Mouse (Mus musculus) heart, embryonic 15.5 days (tissue): ENCODE results near the gene Ptprb. TPM values are rescaled to one million over a fixed set of nuclear protein-coding genes. Genes with fewer than 3 reads are reported as not detected.

Source experiments
- ATAC-seq: fragments of 200-750 bp; cut with Nextera tagmentation; replicated peaks from 2 replicates; pipeline ENCODE4 v1.8.0; 2017; ENCODE audit warnings: low read depth, moderate TSS enrichment; ENCODE audit not compliant: insufficient number of reproducible peaks, insufficient read depth, low FRiP score
- H3K27ac ChIP-seq: fragments of 300-500 bp; sonication (generic); 2 replicates; pipeline ENCODE4 v1.5.1; 2015; ENCODE audit warnings: mild to moderate bottlenecking, inconsistent platforms
- H3K27me3 ChIP-seq: fragments of 300-500 bp; sonication (generic); 2 replicates; pipeline ENCODE4 v1.6.1; 2015; ENCODE audit warnings: inconsistent platforms
- H3K36me3 ChIP-seq: fragments of 300-500 bp; sonication (generic); 2 replicates; pipeline ENCODE4 v1.6.1; 2015; ENCODE audit warnings: mild to moderate bottlenecking, inconsistent platforms
- H3K4me1 ChIP-seq: fragments of 300-500 bp; sonication (generic); replicated peaks from 2 replicates; pipeline ENCODE4 v1.6.1; 2015; ENCODE audit warnings: inconsistent platforms
- H3K4me2 ChIP-seq: fragments of 300-500 bp; sonication (generic); 2 replicates; pipeline ENCODE4 v1.6.1; 2015; ENCODE audit warnings: inconsistent platforms, mild to moderate bottlenecking, moderate library complexity
- H3K4me3 ChIP-seq: fragments of 300-500 bp; sonication (generic); 2 replicates; pipeline ENCODE4 v1.5.1; 2015; ENCODE audit warnings: mild to moderate bottlenecking, inconsistent platforms
- H3K9ac ChIP-seq: fragments of 300-500 bp; sonication (generic); 2 replicates; pipeline ENCODE4 v1.6.1; 2015; ENCODE audit warnings: mild to moderate bottlenecking, inconsistent platforms
- H3K9me3 ChIP-seq: fragments of 300-500 bp; sonication (generic); replicated peaks from 2 replicates; pipeline ENCODE4 v1.6.1; 2016; ENCODE audit warnings: inconsistent platforms
- WGBS: fragments of 180-500 bp; shearing (Covaris S2); methylation state at CpG from one replicate; pipeline ENCODE4 v1.1.7; 2015; ENCODE audit warnings: mixed read lengths; 5-methylcytosine and 5-hydroxymethylcytosine counted together
- polyA plus RNA-seq: library from polyadenylated mRNA; unstranded; fragments of >200 nt; fragmentation: Nextera tagmentation; extraction: Ambion mirVana; gene quantifications from 2 replicates; pipeline ENCODE4 v1.2.1, GENCODE M21; 2015

Gene Ptprb
- polyA plus RNA-seq, 1 experiment from 2014 or later, result 6.6 TPM

- H3K9ac ChIP-seq, result no peak overlapping the region
- H3K36me3 ChIP-seq, result no peaks in the 10 kb centered on the region
- 85% methylated on average over 7 of the region's 7 CpGs for WGBS
- H3K9me3 ChIP-seq, result no peaks in the 10 kb centered on the region
- ATAC-seq, result no peak
- no peak overlapping the region for H3K27ac ChIP-seq
- H3K4me1 ChIP-seq, result peaks cover 7% of the 10 kb centered on the region
- no peak overlapping the region for H3K4me3 ChIP-seq
- no peaks in the 10 kb centered on the region for H3K27me3 ChIP-seq
- no peak overlapping the region for H3K4me2 ChIP-seq
Measured at GRCm38 (mm10) chr10:116334120-116334519, 58.8 kb downstream of the Ptprb start.

DNA sequence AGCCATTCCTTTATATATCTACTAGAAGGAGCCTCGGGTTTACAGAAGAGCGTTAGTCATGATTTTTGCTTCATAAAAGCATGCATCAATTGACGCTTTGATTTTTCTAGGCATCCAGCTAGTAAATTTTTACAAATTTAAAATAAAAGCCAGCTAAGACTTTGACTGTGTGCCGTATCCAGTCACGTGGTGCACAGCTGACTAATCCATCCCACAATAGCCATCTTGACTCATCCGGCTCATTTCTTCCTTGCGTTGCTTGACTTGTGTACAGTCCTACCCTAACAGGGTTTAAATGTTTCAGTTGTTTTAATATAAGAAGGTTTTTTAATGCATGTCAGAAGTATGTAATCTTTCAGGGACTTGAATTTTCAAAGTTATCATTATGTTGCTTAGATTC, 60.0 kb downstream of the Ptprb start:
- Histone ChIP-seq H3K4me3 (no peak overlapping the region), H3K9ac (no peak overlapping the region), H3K27ac (no peak overlapping the region), H3K9me3 (no peaks in the 10 kb centered on the region), H3K27me3 (no peaks in the 10 kb centered on the region), H3K4me1 (peaks cover 7% of the 10 kb centered on the region), H3K4me2 (no peak overlapping the region), H3K36me3 (no peaks in the 10 kb centered on the region)
- ATAC-seq, result no peak
- WGBS, result 90% methylated on average over 7 of the region's 7 CpGs

GRCm38 (mm10) chr10:116341194-116341593, 65.9 kb downstream of the Ptprb start:
- ATAC-seq, result no peak
- Histone ChIP-seq H3K9me3 (no peaks in the 10 kb centered on the region), H3K27ac (no peak overlapping the region), H3K4me3 (no peak overlapping the region), H3K27me3 (no peaks in the 10 kb centered on the region), H3K4me1 (no peaks in the 10 kb centered on the region), H3K36me3 (no peaks in the 10 kb centered on the region; the same call in 1 of the 2 replicates), H3K4me2 (no peak overlapping the region), H3K9ac (no peak overlapping the region)
- 61% methylated on average over 12 of the region's 12 CpGs for WGBS

- no peak overlapping the region for H3K9ac ChIP-seq
- 78% methylated on average over 15 of the region's 15 CpGs for WGBS
Measured at GRCm38 (mm10) chr10:116346618-116347184, 71.4 kb downstream of the Ptprb start.

GRCm38 (mm10) chr10:116349004-116349403, 73.7 kb downstream of the Ptprb start:
- Histone ChIP-seq H3K27me3 (no peaks in the 10 kb centered on the region), H3K9me3 (no peaks in the 10 kb centered on the region), H3K9ac (no peak overlapping the region), H3K4me1 (no peaks in the 10 kb centered on the region), H3K4me3 (no peak overlapping the region), H3K36me3 (no peaks in the 10 kb centered on the region), H3K4me2 (no peak overlapping the region), H3K27ac (no peak overlapping the region)
- WGBS, result 86% methylated on average over 6 of the region's 6 CpGs
- ATAC-seq, result no peak

More at GRCm38 (mm10) chr10:116346618-116347184, 71.4 kb downstream of the Ptprb start:
- Histone ChIP-seq H3K36me3 (no peaks in the 10 kb centered on the region), H3K27me3 (no peaks in the 10 kb centered on the region), H3K27ac (no peak overlapping the region), H3K4me3 (no peak overlapping the region), H3K4me1 (no peaks in the 10 kb centered on the region), H3K4me2 (no peak overlapping the region), H3K9me3 (no peaks in the 10 kb centered on the region)
- no peak for ATAC-seq

DNA sequence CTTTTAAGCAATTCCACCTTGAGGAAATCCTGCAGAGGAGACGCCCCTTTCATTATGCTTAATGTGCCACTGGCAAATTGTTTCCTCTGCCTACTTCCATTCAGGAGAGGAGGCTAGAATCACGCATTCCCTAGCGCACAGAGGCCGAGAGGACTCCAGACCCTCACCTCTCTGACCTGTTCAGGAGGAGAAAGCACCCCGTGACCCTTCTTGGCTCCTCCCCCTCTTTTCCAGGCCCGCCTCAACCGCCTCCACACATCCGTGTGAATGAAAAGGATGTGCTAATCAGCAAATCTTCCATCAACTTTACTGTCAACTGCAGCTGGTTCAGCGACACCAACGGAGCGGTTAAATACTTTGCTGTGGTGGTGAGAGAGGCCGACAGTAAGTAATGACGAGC, 75.2 kb downstream of the Ptprb start:
- no peaks in the 10 kb centered on the region for H3K27me3 ChIP-seq
- H3K4me2 ChIP-seq, result no peak overlapping the region
- no peaks in the 10 kb centered on the region for H3K9me3 ChIP-seq
- no peak overlapping the region for H3K27ac ChIP-seq
- ATAC-seq, result no peak
- H3K4me1 ChIP-seq, result no peaks in the 10 kb centered on the region
- H3K36me3 ChIP-seq, result no peaks in the 10 kb centered on the region
- H3K9ac ChIP-seq, result no peak overlapping the region
- no peak overlapping the region for H3K4me3 ChIP-seq
- 32% methylated on average over 13 of the region's 13 CpGs for WGBS

GRCm38 (mm10) chr10:116354372-116354771, 79.0 kb downstream of the Ptprb start:
- Histone ChIP-seq H3K4me1 (no peaks in the 10 kb centered on the region; the same call in 1 of the 2 replicates), H3K9me3 (no peaks in the 10 kb centered on the region), H3K27ac (no peak overlapping the region), H3K9ac (no peak overlapping the region), H3K4me3 (no peak overlapping the region), H3K4me2 (no peak overlapping the region), H3K36me3 (no peaks in the 10 kb centered on the region), H3K27me3 (no peaks in the 10 kb centered on the region)
- no peak for ATAC-seq
- 54% methylated on average over 5 of the region's 5 CpGs for WGBS

DNA sequence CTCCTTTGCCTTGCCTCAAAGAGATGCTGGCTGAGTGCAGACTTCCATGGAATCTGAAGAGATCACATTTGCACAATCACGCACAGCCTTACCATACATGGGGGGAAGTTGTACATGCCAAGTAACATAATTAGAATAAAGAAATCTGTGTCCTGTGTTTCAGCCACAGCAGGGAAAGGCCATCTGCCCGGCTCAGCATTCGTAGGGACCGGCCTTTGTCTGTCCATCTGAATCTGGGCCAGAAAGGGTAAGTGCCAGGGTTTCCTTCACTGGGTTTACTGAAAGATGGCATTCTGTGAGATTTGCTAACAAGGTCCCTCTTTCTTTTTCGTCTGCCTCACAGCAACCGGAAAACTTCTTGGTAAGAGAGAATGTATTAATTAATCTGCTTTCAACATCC, 86.9 kb downstream of the Ptprb start:
- no peak overlapping the region for H3K9ac ChIP-seq
- no peak overlapping the region for H3K4me2 ChIP-seq
- peaks cover 8% of the 10 kb centered on the region for H3K4me1 ChIP-seq
- no peak for ATAC-seq
- 85% methylated on average over 6 of the region's 6 CpGs for WGBS
- no peaks in the 10 kb centered on the region for H3K36me3 ChIP-seq
- H3K4me3 ChIP-seq, result no peak overlapping the region
- no peaks in the 10 kb centered on the region for H3K9me3 ChIP-seq
- no peak overlapping the region for H3K27ac ChIP-seq
- H3K27me3 ChIP-seq, result no peaks in the 10 kb centered on the region

DNA sequence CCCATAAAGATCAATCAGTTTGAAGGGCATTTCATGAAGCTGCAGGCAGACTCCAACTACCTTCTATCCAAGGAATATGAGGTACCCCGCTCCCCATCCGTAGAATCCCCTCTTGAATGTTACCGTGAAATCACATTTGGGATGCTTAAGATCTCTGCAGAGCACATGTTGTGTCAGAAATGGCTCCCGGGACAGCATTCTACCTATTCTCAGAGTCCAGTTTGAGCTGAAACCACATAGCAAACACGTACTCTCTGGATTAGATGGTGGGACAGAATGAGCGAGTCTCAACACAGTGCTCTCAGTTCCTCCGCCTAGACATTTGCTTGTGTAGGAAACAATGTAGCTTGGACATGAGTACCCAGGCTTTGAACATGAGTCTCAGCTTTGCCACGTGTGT, 87.3 kb downstream of the Ptprb start:
- Histone ChIP-seq H3K27me3 (no peaks in the 10 kb centered on the region), H3K9me3 (no peaks in the 10 kb centered on the region), H3K36me3 (no peaks in the 10 kb centered on the region), H3K27ac (no peak overlapping the region), H3K9ac (no peak overlapping the region), H3K4me2 (no peak overlapping the region), H3K4me1 (peaks cover 8% of the 10 kb centered on the region), H3K4me3 (no peak overlapping the region)
- ATAC-seq, result no peak
- whole genome bisulfite sequencing, result 87% methylated on average over 8 of the region's 8 CpGs

DNA sequence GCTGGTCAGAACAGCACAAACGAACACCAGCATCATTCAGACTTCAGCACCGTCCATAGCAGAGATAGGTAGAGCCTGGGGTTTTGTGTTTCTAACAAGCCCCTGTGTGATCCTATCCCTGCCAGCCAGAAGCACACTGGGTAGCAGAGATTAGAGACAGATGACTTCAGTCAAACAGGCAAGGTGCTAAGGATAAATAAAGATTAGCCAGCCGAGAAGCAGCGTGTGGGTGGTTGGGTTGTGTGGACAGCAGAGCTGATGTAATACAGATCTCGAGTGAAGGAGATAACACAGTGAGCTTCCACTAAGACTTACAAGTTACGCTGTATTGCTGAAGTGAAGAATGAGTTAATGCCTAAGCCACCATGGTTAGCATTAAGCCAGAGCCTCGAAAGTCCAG, 89.4 kb downstream of the Ptprb start:
- Histone ChIP-seq H3K9me3 (no peaks in the 10 kb centered on the region), H3K9ac (no peak overlapping the region), H3K27ac (no peak overlapping the region), H3K4me3 (no peak overlapping the region), H3K4me2 (no peak overlapping the region), H3K27me3 (no peaks in the 10 kb centered on the region), H3K4me1 (peaks cover 8% of the 10 kb centered on the region), H3K36me3 (no peaks in the 10 kb centered on the region; the same call in 1 of the 2 replicates)
- 18% methylated on average over 7 of the region's 7 CpGs for WGBS
- ATAC-seq, result peak; percentile 60; the same call in 1 of the 2 replicates

DNA sequence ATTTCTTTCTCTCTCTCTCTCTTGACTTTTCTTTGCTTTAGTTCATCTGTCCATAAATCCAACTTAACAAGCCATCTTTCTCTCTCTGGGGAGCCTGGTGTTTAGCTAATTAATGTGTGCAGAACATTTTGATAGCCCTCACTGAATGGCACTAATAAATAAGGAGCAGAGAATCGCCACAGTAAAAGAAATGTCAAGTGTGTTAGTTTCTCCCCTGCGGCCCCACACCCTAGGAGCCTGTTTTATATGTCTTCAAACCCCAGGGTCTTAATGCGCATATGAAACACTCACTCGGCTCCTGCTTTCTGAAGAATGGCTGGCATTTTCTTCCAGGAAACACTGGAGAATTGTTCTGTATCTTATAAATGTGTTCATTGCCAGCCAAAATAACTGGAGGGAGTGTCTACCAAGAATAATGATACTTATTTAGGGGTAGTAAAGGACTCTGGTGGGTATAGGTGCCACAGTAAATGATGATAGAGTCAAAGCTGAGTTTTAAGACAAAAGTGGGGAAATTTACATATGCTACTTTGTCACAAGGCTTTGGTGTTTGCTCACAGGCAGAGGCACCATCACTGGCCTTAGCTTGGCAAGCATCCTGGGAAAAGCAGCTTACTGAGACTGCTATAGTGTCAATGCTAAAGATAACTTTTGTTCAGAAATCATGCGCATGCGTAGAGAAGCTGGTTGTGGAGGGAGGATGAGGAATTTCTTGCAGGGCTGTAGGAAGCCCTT, 95.8 kb downstream of the Ptprb start:
- H3K36me3 ChIP-seq, result no peaks in the 10 kb centered on the region; the same call in 1 of the 2 replicates
- ATAC-seq, result no peak

DNA sequence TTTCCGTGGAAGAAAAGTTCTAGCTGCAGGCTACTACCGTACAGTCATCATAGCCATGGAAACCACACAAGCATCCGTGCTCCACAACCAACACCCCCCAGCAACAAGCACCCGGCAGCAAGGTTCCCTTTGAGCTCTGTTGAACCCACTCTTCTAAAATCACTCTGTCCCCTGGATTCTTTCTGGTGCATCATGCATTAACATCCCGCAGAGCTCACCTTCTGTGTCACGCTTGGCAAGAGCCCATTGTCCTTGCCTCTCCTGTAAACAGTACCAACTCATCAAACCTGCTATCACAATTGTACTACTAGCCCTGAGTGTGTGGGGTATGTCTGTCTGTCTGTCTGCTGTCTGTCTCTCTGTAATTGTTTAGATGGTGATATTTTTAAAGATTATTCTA, 98.8 kb downstream of the Ptprb start:
- ATAC-seq, result no peak
- Histone ChIP-seq H3K27ac (no peak overlapping the region), H3K36me3 (no peaks in the 10 kb centered on the region), H3K4me2 (no peak overlapping the region), H3K4me1 (no peaks in the 10 kb centered on the region), H3K27me3 (no peaks in the 10 kb centered on the region), H3K9me3 (no peaks in the 10 kb centered on the region), H3K4me3 (no peak overlapping the region), H3K9ac (no peak overlapping the region)
- WGBS, result 89% methylated on average over 6 of the region's 6 CpGs

More for the DNA sequence above, 95.8 kb downstream of the Ptprb start:
- Histone ChIP-seq H3K27me3 (no peaks in the 10 kb centered on the region), H3K9ac (no peak overlapping the region), H3K4me3 (no peak overlapping the region), H3K4me1 (no peaks in the 10 kb centered on the region), H3K9me3 (no peaks in the 10 kb centered on the region), H3K27ac (no peak overlapping the region), H3K4me2 (no peak overlapping the region)
- WGBS, result 52% methylated on average over 6 of the region's 6 CpGs
